Mouse (Mus musculus) testis, adult 2 months (tissue): Measurements from ENCODE around the gene Mapk9. TPM values are rescaled to one million over a fixed set of nuclear protein-coding genes. Genes with fewer than 3 reads are reported as not detected.

Experiments
- H3K27ac ChIP-seq: fragments of 200-500 bp; 2 replicates; pipeline ENCODE4 v1.5.1; 2012; ENCODE audit warnings: low read depth, low read length; ENCODE audit not compliant: control insufficient read depth, insufficient read depth
- H3K27me3 ChIP-seq: fragments of 200-500 bp; 2 replicates; pipeline ENCODE4 v1.6.1; 2012; ENCODE audit warnings: mild to moderate bottlenecking, low read length, moderate library complexity; ENCODE audit not compliant: control insufficient read depth, insufficient read depth
- H3K36me3 ChIP-seq: fragments of 200-500 bp; 2 replicates; pipeline ENCODE4 v1.6.1; 2012; ENCODE audit warnings: mild to moderate bottlenecking, low read length; ENCODE audit not compliant: control insufficient read depth, insufficient read depth
- H3K4me1 ChIP-seq: fragments of 200-500 bp; 2 replicates; pipeline ENCODE4 v1.6.1; 2012; ENCODE audit warnings: low read length; ENCODE audit not compliant: control insufficient read depth, insufficient read depth
- H3K4me3 ChIP-seq: fragments of 200-500 bp; 2 replicates; pipeline ENCODE4 v1.5.1; 2012; ENCODE audit warnings: low read depth, mild to moderate bottlenecking, low read length, moderate library complexity, mixed read lengths; ENCODE audit not compliant: control insufficient read depth
- CTCF ChIP-seq: fragments of 200-500 bp; IDR thresholded peaks from 2 replicates; pipeline ENCODE4 v1.5.1; 2012; ENCODE audit warnings: low read depth, mild to moderate bottlenecking, inconsistent platforms, low read length, moderate library complexity; ENCODE audit not compliant: control insufficient read depth, insufficient read depth, insufficient replicate concordance
- POLR2A ChIP-seq: fragments of 200-500 bp; IDR thresholded peaks from 2 replicates; pipeline ENCODE4 v1.6.1; 2012; ENCODE audit warnings: low read depth, mild to moderate bottlenecking, inconsistent platforms, low read length, moderate library complexity; ENCODE audit not compliant: control insufficient read depth
- polyA plus RNA-seq: library from polyadenylated mRNA; depleted of rRNA; stranded (reverse); fragments of >200 nt; gene quantifications from 2 replicates; pipeline ENCODE4 v1.2.3, GENCODE M21; 2012

The Mapk9 gene
- polyA plus RNA-seq, 1 experiment, result 33.2 TPM

GRCm38 (mm10) chr11:49841886-49842285 lies 4.7 kb upstream of the Mapk9 start:
- Histone ChIP-seq H3K4me1 (peaks cover 13% of the 10 kb centered on the region), H3K36me3 (no peaks in the 10 kb centered on the region), H3K4me3 (no peak overlapping the region), H3K27ac (no peak overlapping the region), H3K27me3 (no peaks in the 10 kb centered on the region)
- no peak for TF ChIP-seq POLR2A
- TF ChIP-seq CTCF, result no peak

GRCm38 (mm10) chr11:49842718-49843117 lies 3.8 kb upstream of the Mapk9 start:
- Histone ChIP-seq H3K27ac (no peak overlapping the region), H3K4me3 (no peak overlapping the region), H3K36me3 (no peaks in the 10 kb centered on the region), H3K4me1 (peaks cover 17% of the 10 kb centered on the region), H3K27me3 (no peaks in the 10 kb centered on the region)
- no peak for TF ChIP-seq POLR2A

GRCm38 (mm10) chr11:49844311-49844710 lies 2.2 kb upstream of the Mapk9 start:
- Histone ChIP-seq H3K36me3 (no peaks in the 10 kb centered on the region), H3K4me3 (no peak overlapping the region), H3K4me1 (peaks cover 23% of the 10 kb centered on the region), H3K27ac (no peak overlapping the region), H3K27me3 (no peaks in the 10 kb centered on the region)
- no peak for TF ChIP-seq POLR2A
- no peak for TF ChIP-seq CTCF

- peaks cover 23% of the 10 kb centered on the region for H3K4me1 ChIP-seq
- H3K27ac ChIP-seq, result no peak overlapping the region
- no peak overlapping the region for H3K4me3 ChIP-seq
- no peaks in the 10 kb centered on the region for H3K36me3 ChIP-seq
- no peaks in the 10 kb centered on the region for H3K27me3 ChIP-seq
- TF ChIP-seq POLR2A (no peak), CTCF (peak; percentile 38; the same call in 1 of the 2 replicates)
Measured at GRCm38 (mm10) chr11:49844969-49845368, 1.6 kb upstream of the Mapk9 start.

- TF ChIP-seq CTCF (no peak), POLR2A (no peak)
- peak overlapping the region; percentile 89 for H3K4me3 ChIP-seq
- no peaks in the 10 kb centered on the region for H3K36me3 ChIP-seq
- peaks cover 23% of the 10 kb centered on the region for H3K4me1 ChIP-seq
- H3K27ac ChIP-seq, result no peak overlapping the region; the same call in 1 of the 2 replicates
- no peaks in the 10 kb centered on the region for H3K27me3 ChIP-seq
Measured at GRCm38 (mm10) chr11:49845958-49846357, 593 bp upstream of the Mapk9 start.

GRCm38 (mm10) chr11:49847071-49847810 lies 690 bp downstream of the Mapk9 start:
- TF ChIP-seq POLR2A (0 out of 2 replicates have a peak, but pooled peaks have one; percentile 14), CTCF (no peak)
- Histone ChIP-seq H3K4me3 (peak overlapping the region; percentile 89), H3K27ac (peak overlapping the region; percentile 90), H3K4me1 (peaks cover 23% of the 10 kb centered on the region), H3K27me3 (no peaks in the 10 kb centered on the region), H3K36me3 (no peaks in the 10 kb centered on the region)

- Histone ChIP-seq H3K36me3 (no peaks in the 10 kb centered on the region), H3K27me3 (no peaks in the 10 kb centered on the region), H3K27ac (peak overlapping the region; percentile 90; the same call in 1 of the 2 replicates), H3K4me1 (peaks cover 23% of the 10 kb centered on the region), H3K4me3 (peak overlapping the region; percentile 89; the same call in 1 of the 2 replicates)
- TF ChIP-seq CTCF, result no peak
- no peak for TF ChIP-seq POLR2A
Measured at GRCm38 (mm10) chr11:49847811-49848078, 1.2 kb downstream of the Mapk9 start.
